Mouse (Mus musculus) adrenal gland, postnatal 4 days (tissue): ENCODE results near the gene Rubcn. TPM values are rescaled to one million over a fixed set of nuclear protein-coding genes. Genes with fewer than 3 reads are reported as not detected.

ENCODE experiments used
- total RNA-seq, 2 experiments: library from RNA; stranded (reverse); gene quantifications; 2 replicates each; pipeline ENCODE4 v1.2.3; 2021

The Rubcn gene
- total RNA-seq, 2 experiments from 2014 or later, result 32.8 to 34.7 TPM

Other genes starting within 250 kb of the Rubcn start
- 10 to 100 TPM; 75.6 to 77.6 TPM for gene Tnk2, start 233.9 kb downstream of the Rubcn start, total RNA-seq
- under 1 TPM; 0.34 to 0.42 TPM for gene Muc4, start 141.9 kb downstream of the Rubcn start, total RNA-seq
- 1 to 10 TPM in 1 of 2 experiments, under 1 TPM in 1; 0.25 to 2.7 TPM for gene Muc20, start 80.3 kb downstream of the Rubcn start, total RNA-seq
- not detected for gene Smbd1, start 67.3 kb downstream of the Rubcn start, total RNA-seq
- 100 to 1,000 TPM; 115 to 125 TPM for gene Fyttd1, start 266 bp downstream of the Rubcn start, total RNA-seq
- 10 to 100 TPM; 43.1 to 44.1 TPM for gene Lrch3, start 36.3 kb upstream of the Rubcn start, total RNA-seq
- 1 to 10 TPM; 2.5 to 3.6 TPM for gene Iqcg, start 178.5 kb upstream of the Rubcn start, total RNA-seq
- gene Rpl35a, start 178.7 kb upstream of the Rubcn start, total RNA-seq, result 100 to 1,000 TPM; 781 to 843 TPM
- 10 to 100 TPM; 14.1 to 15.1 TPM for gene Lmln, start 184.8 kb upstream of the Rubcn start, total RNA-seq